Mouse (Mus musculus): ENCODE measurements around the gene Ccnyl1.

Ccnyl1 gene

DNA sequence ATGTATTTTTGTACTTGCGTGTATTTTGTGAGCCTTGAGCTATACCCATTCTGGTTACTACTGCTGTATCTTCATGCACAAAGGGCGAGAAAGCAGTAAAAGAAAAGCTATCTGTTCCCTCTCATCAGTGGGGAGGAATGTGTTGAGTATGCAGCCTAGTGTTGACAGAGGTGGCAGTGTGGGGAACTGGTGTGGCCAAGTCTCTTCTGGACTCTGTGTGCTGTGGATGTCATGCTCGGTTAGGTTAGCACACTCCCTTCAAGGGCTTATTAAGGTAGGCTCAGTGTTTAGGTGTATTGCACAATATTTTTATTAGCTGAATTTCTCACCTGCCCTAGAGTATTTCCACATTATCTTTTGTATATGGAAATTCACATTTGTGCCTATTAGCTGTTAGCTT lies 11.5 kb downstream of the Ccnyl1 start:
- no peak for DNase-seq (ENCODE audit: low spot score)

DNA sequence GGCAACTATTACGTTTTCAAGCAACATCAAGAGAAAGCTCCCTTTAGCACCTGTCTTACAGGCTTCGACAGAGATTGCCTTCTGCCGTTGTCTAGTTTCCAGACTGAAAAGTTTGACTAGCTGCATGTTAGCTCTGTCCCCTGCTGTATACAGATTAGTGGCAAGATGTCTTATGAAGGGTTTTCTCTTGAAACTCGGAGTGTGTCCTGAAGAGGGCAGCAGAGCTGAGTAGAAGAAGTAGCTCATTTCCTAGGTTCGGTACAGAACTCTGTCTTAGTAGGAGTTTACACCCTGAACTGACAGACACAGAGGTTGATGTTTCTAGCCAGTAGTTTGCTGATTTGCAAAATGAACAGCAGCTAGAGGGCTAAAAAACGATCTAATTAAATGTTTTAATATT lies 15.0 kb downstream of the Ccnyl1 start:
- peak; percentile 76 for DNase-seq (ENCODE audit: low spot score)

DNA sequence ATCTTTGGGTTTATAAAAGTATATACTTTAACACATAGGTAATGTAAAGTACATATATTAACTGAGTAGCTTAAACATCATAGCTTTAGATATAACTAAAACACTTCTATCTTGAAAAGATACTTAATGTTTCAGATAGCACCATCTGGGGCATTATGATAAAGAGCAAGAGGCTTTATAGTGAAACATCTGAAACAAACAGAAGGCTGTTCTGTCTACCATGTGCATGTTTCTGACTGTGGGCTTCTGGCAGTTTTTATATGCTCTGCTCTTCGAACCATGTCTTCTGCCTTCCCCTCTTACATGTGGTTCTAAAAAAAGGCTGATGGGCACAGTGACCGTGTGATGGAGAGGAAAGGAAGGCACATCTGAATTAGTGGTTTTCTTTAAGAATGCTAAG lies 16.4 kb downstream of the Ccnyl1 start:
- no peak for DNase-seq (ENCODE audit: low spot score)

GRCm38 (mm10) chr1:64709891-64710290 lies 19.6 kb downstream of the Ccnyl1 start:
- DNase-seq (ENCODE audit: low spot score) = no peak

- DNase-seq (ENCODE audit: low spot score) = no peak
These were observed 21.9 kb downstream of the Ccnyl1 start for GRCm38 (mm10) chr1:64712006-64712760.

- DNase-seq (ENCODE audit: low spot score) = no peak
These were observed 25.2 kb downstream of the Ccnyl1 start for GRCm38 (mm10) chr1:64715458-64715857.

DNA sequence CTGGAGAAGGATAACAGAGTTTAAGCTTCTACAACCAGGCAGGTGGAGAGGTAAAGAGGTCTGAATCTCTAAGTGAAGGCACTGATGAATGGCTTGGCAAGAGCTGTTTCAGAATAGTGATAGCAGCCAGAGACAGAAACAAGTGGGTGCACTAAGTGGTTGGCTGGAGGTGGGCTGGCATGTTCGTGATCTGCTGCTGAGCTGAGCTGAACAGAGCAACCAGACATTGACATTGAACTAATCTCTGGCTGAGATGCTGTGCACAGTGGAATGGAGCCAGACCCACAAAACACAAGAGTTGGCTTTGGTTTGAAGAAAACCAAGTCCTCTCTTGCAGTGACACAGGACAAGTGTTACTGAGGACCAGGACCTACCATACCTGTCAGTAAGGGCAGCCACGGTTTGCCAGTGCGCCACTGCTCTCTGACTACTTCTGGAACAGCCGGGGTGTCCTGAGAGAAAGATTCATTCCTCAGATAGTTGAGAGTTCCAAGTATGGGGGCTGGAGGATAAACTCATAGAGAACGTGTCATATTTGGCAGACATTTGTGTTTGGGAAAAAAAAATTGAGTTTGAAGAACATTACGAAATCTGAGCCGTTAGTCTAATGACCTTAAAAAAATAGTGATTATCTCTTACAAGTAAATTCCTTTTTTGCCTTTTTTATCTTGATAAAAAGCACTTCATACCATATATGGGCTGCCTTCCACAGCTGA lies 26.5 kb downstream of the Ccnyl1 start:
- no peak for DNase-seq (ENCODE audit: low spot score)

DNA sequence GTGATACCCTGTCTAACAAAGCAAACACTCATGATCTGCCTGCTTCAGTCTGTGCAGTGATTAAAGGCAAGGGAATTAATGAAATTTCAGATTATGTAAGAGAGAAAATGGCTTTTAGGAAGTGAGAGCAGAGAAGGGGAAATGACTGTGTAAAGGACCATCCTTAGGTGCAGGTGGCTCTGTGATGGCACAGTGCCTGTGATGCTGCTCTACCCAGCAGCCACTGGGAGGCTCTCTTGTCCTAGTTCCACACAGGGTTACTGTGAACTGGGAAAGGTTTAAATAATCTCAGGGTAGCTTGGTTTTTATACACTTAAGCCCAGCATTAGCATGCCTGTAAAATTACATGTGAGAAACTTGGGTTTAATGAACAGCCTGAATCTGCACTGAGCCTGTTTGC lies 27.2 kb downstream of the Ccnyl1 start:
- DNase-seq (ENCODE audit: low spot score) = peak; percentile 63

DNA sequence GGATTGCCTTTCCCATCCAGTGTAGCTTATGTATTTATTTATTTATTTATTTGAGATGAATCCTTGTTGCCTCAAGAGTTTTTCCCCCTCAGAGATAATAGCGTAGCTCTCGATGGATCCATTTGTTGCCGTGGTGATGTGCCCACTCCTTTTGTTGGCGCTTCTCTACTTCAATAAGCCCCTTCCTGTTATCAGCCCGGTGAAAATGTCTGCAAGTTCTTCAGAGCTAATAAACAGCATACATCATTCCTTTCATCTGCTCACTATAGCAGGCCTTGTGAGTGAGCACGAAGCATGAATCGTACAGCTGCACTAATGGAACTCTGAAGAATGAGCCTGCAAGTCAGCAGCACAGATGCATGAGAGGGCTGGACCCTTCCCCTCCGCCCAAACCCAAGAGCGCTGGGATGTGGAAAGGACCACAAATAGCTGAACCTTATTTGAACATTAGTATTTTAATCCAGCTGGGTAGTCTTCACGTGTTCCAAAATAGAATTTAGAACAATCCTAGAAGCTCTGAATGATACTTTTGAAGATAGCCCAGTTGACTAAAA lies 30.9 kb downstream of the Ccnyl1 start:
- DNase-seq (ENCODE audit: low spot score) = no peak

GRCm38 (mm10) chr1:64730046-64730445 lies 39.8 kb downstream of the Ccnyl1 start:
- DNase-seq (ENCODE audit: low spot score) = no peak

- DNase-seq (ENCODE audit: low spot score) = no peak
These were observed 41.2 kb downstream of the Ccnyl1 start for GRCm38 (mm10) chr1:64731341-64732020.

GRCm38 (mm10) chr1:64732161-64732560 lies 41.9 kb downstream of the Ccnyl1 start:
- DNase-seq (ENCODE audit: low spot score) = no peak

- DNase-seq (ENCODE audit: low spot score) = no peak
These were observed 42.5 kb downstream of the Ccnyl1 start for GRCm38 (mm10) chr1:64732637-64733200.

- no peak for DNase-seq (ENCODE audit: low spot score)
These were observed 43.4 kb downstream of the Ccnyl1 start for GRCm38 (mm10) chr1:64733453-64734245.

DNA sequence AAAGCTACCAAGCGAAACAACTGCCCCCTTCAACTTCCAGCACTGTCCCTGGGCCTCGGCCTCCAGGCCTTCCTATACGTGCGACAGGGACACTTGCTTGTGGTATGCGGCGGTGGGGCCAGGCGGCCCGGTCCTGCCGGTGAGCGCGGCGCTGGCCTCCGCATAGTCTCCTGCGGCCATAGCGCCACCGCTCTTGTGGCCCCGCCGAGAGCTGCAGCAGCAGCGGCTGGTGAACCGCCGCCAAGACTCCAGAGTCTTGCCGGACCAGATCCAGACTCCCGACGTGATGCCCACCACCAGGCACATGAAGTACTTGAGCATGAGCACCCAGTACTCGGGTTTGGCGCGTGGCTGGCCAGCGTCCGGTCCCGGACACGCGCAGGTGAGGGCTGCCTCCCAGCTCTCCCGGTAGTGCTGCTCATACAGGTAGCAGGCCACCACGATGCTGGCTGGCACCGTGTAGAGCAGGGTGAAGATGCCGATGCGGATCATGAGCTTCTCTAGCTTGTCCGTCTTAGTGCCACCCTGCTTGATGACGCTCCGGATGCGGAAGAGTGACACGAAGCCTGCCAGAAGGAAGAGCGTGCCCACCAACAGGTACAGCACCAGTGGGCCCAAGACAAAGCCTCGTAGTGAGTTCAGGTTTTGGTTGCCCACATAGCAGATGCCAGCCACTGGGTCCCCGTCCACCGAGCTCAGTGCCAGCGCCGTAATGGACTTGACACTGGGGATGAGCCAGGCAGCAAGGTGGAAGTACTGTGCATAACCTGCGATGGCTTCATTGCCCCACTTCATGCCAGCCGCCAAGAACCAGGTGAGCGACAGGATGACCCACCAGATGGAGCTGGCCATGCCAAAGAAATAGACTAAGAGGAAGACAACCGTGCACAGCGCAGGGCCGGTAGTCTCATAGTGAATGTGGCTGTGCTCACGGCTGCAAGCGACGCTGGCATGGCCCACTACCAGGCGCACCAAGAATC lies 44.8 kb downstream of the Ccnyl1 start:
- no peak for DNase-seq (ENCODE audit: low spot score)

GRCm38 (mm10) chr1:64735781-64736680 lies 45.8 kb downstream of the Ccnyl1 start:
- peak; percentile 27 for DNase-seq (ENCODE audit: low spot score)

DNA sequence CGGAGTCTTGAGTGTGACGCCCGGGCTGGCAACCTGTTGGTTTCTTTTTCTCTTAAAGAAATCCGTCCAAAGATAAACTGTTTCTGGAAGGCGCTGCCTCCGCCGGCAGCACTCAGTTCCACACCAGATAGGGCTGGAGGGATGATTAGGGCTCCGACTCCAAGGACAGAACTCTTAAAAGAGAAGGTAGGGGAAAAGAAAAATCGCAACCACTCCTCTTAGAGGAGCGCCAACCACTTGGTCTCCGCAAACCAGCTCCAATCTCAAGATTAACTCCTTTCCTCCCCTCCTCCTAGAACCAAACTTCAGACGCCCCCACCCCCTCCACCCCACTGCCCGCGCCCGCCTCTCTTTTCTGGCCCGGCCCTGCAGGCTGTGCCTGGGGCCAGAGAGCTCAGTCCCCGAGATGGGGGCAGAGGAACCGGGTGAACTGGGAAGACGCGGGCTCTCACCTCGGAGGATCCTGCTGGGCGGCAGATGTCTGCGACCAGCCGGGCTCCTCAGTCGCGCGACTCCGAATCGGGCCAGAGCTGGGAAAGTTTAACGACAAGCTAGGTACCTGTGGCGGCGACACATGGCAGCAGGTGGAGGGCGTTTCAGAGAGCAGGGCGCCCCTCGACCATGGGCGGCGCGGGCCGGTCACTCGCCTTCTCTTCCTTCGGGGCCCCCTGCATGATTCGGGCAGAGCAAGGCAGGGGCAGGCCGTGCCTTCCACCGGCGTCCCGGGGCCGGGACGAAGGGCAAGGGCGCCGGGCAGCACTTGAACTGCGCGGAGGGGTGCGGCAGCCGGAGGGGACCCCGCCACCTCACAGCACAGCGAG lies 46.6 kb downstream of the Ccnyl1 start:
- DNase-seq (ENCODE audit: low spot score) = no peak

DNA sequence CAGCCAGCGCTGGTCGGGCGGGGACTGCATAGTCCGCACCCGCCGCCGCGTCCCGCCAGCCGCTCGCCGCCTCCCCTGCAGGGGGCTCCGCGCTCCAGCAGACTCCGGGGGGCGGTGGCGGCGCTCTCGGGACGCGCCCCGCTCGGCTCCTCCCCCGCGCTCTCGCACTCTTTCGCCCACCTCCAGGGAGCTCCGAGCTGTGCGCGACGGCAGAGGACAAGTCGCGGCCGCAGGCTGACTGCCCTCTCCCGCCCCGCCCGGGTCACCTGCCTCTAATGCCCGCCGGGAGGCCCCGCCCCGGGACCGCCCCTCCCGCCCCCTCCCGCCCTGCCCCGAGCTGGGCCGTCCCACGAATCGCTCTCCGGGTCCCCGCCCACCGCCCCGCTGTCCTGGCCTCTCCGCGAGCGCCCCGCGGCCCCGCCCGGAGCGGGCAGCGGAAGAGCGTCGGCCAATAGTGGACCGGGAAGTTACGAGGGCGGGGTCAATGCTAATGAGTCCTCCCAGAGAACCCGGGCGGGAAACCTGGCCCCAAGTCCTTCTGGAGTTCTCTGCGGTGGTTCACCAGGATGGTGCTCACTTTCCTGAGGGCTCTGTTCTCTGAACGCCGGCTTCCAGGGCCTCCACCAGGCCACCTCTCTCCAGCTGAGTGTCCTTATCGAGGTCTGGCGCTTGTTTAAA lies 47.4 kb downstream of the Ccnyl1 start, which contains the start of gene Fzd5:
Gene Fzd5 (minus strand): TSS at position 250 of the 678 bp plus-strand sequence.
- DNase-seq (ENCODE audit: low spot score) = peak; percentile 81

All from layer of hippocampus, adult 11-12 months (tissue).